Mouse (Mus musculus): ENCODE results near the gene Gm8439.

GRCm38 (mm10) chr4:120612304-120613080 is 23.9 kb downstream of the Gm8439 start:
- TF ChIP-seq CTCF (IDR thresholded peaks at IDR 0.05; ENCODE audit: borderline replicate concordance, insufficient read depth, low read length): no peak
- no peak for TF ChIP-seq POLR2A (IDR thresholded peaks at IDR 0.05; ENCODE audit: low read depth, low read length)
